12 mouse cellular contexts compared by ENCODE assay signal in genomic region chr6:4455518-4455917, GRCm38 (mm10). TPM values are rescaled to one million over a fixed set of nuclear protein-coding genes. Genes with fewer than 3 reads are reported as not detected.
A peak's percentile ranks its signal among the peaks of the same experiment; 100 is the strongest.
DNase-seq lines count a peak whose midpoint lies in the region; ATAC-seq lines count a peak whose summit lies in the region.
"Had no signal": no experiment of that assay in that cellular context is flagged by ENCODE, and none has a peak within 500 bp of the region (broad histone marks: within the 10 kb centered on the region; RNA-seq: fewer than 3 reads in every experiment).

No protein-coding gene starts in this region.

- peak; percentile 10 for DNase-seq in embryo, embryonic 11 days
- DNase-seq in embryo, embryonic 10 days (ENCODE audit: low spot score), result no peak
- no peak for DNase-seq in hindbrain, embryonic 10.5 days (ENCODE audit: low spot score)
- DNase-seq in 3T3-L1 (ENCODE audit: low read depth, low spot score), result peak; percentile 74
- no peak for DNase-seq in frontal cortex, postnatal 36 days (ENCODE audit: low spot score in 2 of 2)
- DNase-seq in layer of hippocampus, postnatal 36 days, result no peak
- DNase-seq: cerebellum, adult 11-12 months had no signal

- 56% methylated on average over 5 of the region's 5 CpGs for WGBS in hindbrain, embryonic 10.5 days
- 61% methylated on average over 5 of the region's 5 CpGs for WGBS in hindbrain, embryonic 16.5 days
- 52% methylated on average over 5 of the region's 5 CpGs for WGBS in limb, embryonic 12.5 days

- H3K9ac ChIP-seq in hindbrain, embryonic 16.5 days (ENCODE audit: low read depth, low read length), result no peak overlapping the region
- no peak overlapping the region for H3K9ac ChIP-seq in limb, embryonic 12.5 days (replicated peaks)
- H3K9ac ChIP-seq: liver, embryonic 15.5 days had no signal

- H3K4me1 ChIP-seq in hindbrain, embryonic 10.5 days (replicated peaks), result peaks cover 31% of the 10 kb centered on the region
- no peaks in the 10 kb centered on the region for H3K4me1 ChIP-seq in hindbrain, embryonic 16.5 days (ENCODE audit: control insufficient read depth, insufficient read depth, low read depth, low read length)
- H3K4me1 ChIP-seq in limb, embryonic 12.5 days (replicated peaks), result peaks cover 28% of the 10 kb centered on the region
- H3K4me1 ChIP-seq: liver, embryonic 15.5 days had no signal

- H3K27me3 ChIP-seq in hindbrain, embryonic 10.5 days (ENCODE audit: insufficient read depth, poor library complexity, severe bottlenecking), result no peaks in the 10 kb centered on the region
- no peaks in the 10 kb centered on the region for H3K27me3 ChIP-seq in hindbrain, embryonic 16.5 days (replicated peaks; ENCODE audit: control insufficient read depth, insufficient read depth, low read length)
- H3K27me3 ChIP-seq in limb, embryonic 12.5 days, result no peaks in the 10 kb centered on the region
- H3K27me3 ChIP-seq: liver, embryonic 15.5 days had no signal

- no peak for ATAC-seq in hindbrain, embryonic 16.5 days
- ATAC-seq in limb, embryonic 12.5 days (ENCODE audit: insufficient number of reproducible peaks, insufficient read depth, low FRiP score, low TSS enrichment, low read depth), result no peak

- no peak overlapping the region for H3K4me2 ChIP-seq in hindbrain, embryonic 16.5 days (ENCODE audit: low read length)
- H3K4me2 ChIP-seq in limb, embryonic 12.5 days, result no peak overlapping the region
- H3K4me2 ChIP-seq: liver, embryonic 15.5 days had no signal

- no peaks in the 10 kb centered on the region for H3K36me3 ChIP-seq in hindbrain, embryonic 10.5 days
- no peaks in the 10 kb centered on the region for H3K36me3 ChIP-seq in hindbrain, embryonic 16.5 days (ENCODE audit: control insufficient read depth, insufficient read depth, low read length)
- no peaks in the 10 kb centered on the region for H3K36me3 ChIP-seq in limb, embryonic 12.5 days
- H3K36me3 ChIP-seq: liver, embryonic 15.5 days had no signal

- H3K4me3 ChIP-seq in hindbrain, embryonic 10.5 days, result no peak overlapping the region
- H3K4me3 ChIP-seq in hindbrain, embryonic 16.5 days (ENCODE audit: low read length), result no peak overlapping the region
- no peak overlapping the region for H3K4me3 ChIP-seq in limb, embryonic 12.5 days (replicated peaks)
- H3K4me3 ChIP-seq: liver, embryonic 15.5 days had no signal

- no peaks in the 10 kb centered on the region for H3K9me3 ChIP-seq in hindbrain, embryonic 10.5 days
- no peaks in the 10 kb centered on the region for H3K9me3 ChIP-seq in hindbrain, embryonic 16.5 days (ENCODE audit: control insufficient read depth, low read length)
- no peaks in the 10 kb centered on the region for H3K9me3 ChIP-seq in limb, embryonic 12.5 days
- H3K9me3 ChIP-seq: liver, embryonic 15.5 days had no signal

- peak overlapping the region; percentile 80 for H3K27ac ChIP-seq in hindbrain, embryonic 10.5 days
- H3K27ac ChIP-seq in hindbrain, embryonic 16.5 days (ENCODE audit: low read depth, low read length), result no peak overlapping the region
- H3K27ac ChIP-seq in limb, embryonic 12.5 days, result peak overlapping the region; percentile 96
- H3K27ac ChIP-seq: liver, embryonic 15.5 days; macrophage had no signal

RNA-seq across cellular contexts. Expression of gene Col1a2, which starts 49.1 kb away (rescaled TPM):
- polyA plus RNA-seq in hindbrain, embryonic 10.5 days (2016; fragmentation: Nextera tagmentation; extraction: Ambion mirVana), result 99.8 and 130 TPM in 2 replicates
- polyA plus RNA-seq in hindbrain, embryonic 16.5 days (2015; fragmentation: Nextera tagmentation; extraction: Ambion mirVana), result 114 and 205 TPM in 2 replicates
- 448 and 471 TPM in 2 replicates for polyA plus RNA-seq in limb, embryonic 12.5 days (2016; fragmentation: Nextera tagmentation; extraction: Ambion mirVana)
- 10 to 100 TPM; 10.7 to 19.2 TPM for total RNA-seq in layer of hippocampus, postnatal 36 days (2021)
- total RNA-seq: neutrophil, adult 5-6 weeks had no signal

Comparison
In these comparisons a context has a peak if more than half of its experiments do, and no peak if none do; other contexts are left out.
1. DNase-seq: peak in embryo, embryonic 11 days (single experiment) and 3T3-L1 (single experiment); none in embryo, embryonic 10 days (single experiment), hindbrain, embryonic 10.5 days (single experiment), frontal cortex, postnatal 36 days (0 of 2) and layer of hippocampus, postnatal 36 days (0 of 2).